Mouse (Mus musculus): Measurements from ENCODE around the gene Cd7. TPM values are rescaled to one million over a fixed set of nuclear protein-coding genes. Genes with fewer than 3 reads are reported as not detected.
"Not testable (repeated sequence)": the region's sequence is repeated elsewhere in the genome, so short reads cannot be mapped to it uniquely, and the experiment has no call there.

The Cd7 gene
- polyA plus RNA-seq, 1 experiment = 3.6 TPM

DNA sequence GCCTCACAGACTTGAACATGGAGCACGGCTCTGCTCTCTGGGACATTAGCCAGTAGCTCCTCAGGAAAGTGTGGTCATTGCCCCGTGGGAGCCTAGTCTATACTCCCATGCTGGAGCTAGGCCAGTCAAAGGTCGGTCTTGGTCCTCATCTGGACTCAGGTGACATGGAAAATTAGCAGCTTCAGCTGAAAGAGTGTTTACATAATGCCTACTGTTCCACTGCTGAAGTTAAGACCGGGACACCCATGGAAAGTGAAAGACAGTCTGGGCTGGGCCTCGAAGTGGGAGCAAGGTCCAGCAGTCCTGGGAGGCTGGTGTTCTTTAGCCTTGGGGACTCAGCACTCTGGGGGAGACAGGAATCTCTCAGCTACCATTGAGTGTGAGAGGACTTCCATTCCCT, 18.9 kb upstream of the Cd7 start:
- no peak for TF ChIP-seq POLR2A (IDR thresholded peaks at IDR 0.05; ENCODE audit: borderline replicate concordance, control insufficient read depth, low read depth, low read length)
- no peak overlapping the region for H3K27ac ChIP-seq (ENCODE audit: control insufficient read depth, insufficient read depth, low read depth, low read length, poor library complexity)
- H3K4me3 ChIP-seq (replicated peaks; ENCODE audit: control insufficient read depth, low read depth, low read length) = no peak overlapping the region
- H3K4me1 ChIP-seq (ENCODE audit: control insufficient read depth, insufficient read depth, low read length) = peaks cover 2% of the 10 kb centered on the region; the same call in 1 of the 2 replicates
- WGBS = 73% methylated on average over 5 of the region's 5 CpGs

DNA sequence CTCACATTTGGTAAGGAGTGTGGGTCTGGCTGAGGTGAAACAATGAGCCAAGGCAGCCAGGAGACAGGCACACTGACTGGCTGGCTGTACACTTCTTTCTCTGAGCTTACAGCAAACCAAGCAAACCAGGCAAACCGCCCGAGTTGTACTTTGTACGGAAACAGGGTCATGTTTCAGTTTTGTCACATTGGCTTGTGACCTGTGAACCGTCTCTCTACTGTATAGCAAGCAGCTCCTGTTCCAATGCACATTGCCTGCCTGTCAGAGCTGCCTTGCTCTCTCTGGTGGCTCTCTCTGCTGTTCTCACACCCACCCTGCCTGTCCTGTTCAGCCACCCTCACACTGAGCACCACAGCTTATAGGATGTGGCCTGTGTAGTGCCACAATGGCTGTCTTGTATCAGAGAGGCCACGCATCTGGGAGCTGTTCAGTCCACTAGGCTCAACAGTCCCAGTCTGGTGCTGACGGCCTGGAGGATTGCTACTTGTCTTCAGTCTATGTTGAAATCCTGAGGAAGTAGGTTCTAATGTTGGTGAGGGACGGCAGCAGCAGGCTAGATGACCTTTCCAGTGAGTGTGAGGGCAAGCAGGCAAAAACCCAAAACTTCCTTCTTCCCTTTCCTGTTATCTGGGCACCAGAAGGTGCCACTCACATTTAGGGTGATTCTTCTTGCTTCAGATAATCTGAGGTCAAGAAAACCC, 17.5 kb upstream of the Cd7 start:
- peaks cover 2% of the 10 kb centered on the region; the same call in 1 of the 2 replicates for H3K4me1 ChIP-seq (ENCODE audit: control insufficient read depth, insufficient read depth, low read length)
- H3K27ac ChIP-seq (ENCODE audit: control insufficient read depth, insufficient read depth, low read depth, low read length, poor library complexity) = no peak overlapping the region
- H3K4me3 ChIP-seq (replicated peaks; ENCODE audit: control insufficient read depth, low read depth, low read length) = no peak overlapping the region
- TF ChIP-seq POLR2A (IDR thresholded peaks at IDR 0.05; ENCODE audit: borderline replicate concordance, control insufficient read depth, low read depth, low read length) = no peak
- no peak for TF ChIP-seq CTCF (IDR thresholded peaks at IDR 0.05; ENCODE audit: control insufficient read depth, insufficient read depth, low read length)
- 55% methylated on average over 7 of the region's 7 CpGs for WGBS

DNA sequence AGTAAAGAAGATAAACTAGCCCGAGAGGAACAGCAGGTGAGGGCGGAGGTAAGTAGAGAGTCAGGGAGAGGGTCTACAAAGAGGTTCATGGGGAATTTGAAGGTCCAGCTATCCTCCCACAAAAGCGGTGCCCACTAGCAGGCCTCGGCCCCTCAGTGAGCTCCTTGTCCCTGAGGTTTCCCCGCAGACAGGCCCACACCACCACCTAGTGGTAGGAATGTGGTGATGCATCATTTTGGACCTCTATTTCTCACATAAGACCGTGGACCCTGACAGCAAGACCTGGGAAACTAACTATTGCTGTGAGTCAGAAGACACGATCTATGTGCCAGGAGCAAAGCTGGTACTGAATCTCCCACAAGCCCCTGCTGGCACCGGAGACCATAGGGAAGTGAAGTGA, 14.3 kb upstream of the Cd7 start:
- no peak overlapping the region for H3K4me3 ChIP-seq (replicated peaks; ENCODE audit: control insufficient read depth, low read depth, low read length)
- 20% methylated on average over 8 of the region's 8 CpGs for WGBS
- TF ChIP-seq POLR2A (IDR thresholded peaks at IDR 0.05; ENCODE audit: borderline replicate concordance, control insufficient read depth, low read depth, low read length) (no peak), CTCF (IDR thresholded peaks at IDR 0.05; ENCODE audit: control insufficient read depth, insufficient read depth, low read length) (peak; percentile 95)

DNA sequence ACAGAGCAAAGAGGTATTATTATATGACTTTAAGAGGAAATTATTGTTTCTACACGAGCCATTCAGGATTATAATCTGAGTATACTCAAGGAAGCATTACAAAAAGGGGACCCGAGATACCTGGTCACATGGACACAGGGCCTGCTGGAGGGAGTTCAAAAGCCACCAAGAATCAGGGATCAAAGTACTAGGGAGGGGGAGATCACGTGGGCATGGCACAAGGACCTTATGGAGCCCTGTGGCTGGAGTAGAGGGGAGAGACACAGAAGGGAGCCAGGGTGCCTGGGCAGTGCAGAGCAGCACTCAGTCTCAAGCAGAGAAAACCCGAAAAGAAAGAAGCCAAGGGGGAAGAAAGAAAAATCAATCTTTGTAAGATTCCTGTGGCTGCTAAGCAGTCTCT, 13.2 kb upstream of the Cd7 start:
- 71% methylated on average over 4 of the region's 4 CpGs for WGBS

More for the DNA sequence above, 14.3 kb upstream of the Cd7 start:
- H3K4me1 ChIP-seq (ENCODE audit: control insufficient read depth, insufficient read depth, low read length) = peaks cover 2% of the 10 kb centered on the region; the same call in 1 of the 2 replicates
- no peak overlapping the region for H3K27ac ChIP-seq (ENCODE audit: control insufficient read depth, insufficient read depth, low read depth, low read length, poor library complexity)

DNA sequence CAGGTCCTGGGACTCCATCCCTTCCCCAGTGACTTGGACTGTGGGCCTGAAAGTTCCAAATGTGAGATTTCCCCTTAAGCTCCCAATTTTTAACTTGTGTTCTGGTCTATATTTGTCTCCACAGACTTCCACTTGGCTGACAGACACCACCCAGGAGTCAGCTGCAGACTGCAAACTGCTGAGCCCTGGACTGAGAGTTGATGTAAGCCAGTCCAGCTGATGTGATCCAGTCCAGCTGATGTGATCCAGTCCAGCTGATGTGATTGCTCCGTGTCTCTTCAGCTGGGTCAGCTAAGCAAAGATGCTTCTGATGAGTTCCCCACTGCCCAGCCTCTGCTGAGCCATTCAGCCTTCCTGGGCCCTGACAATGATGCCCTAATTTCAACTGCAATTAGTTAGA, 12.6 kb upstream of the Cd7 start:
- no peak overlapping the region for H3K27ac ChIP-seq (ENCODE audit: control insufficient read depth, insufficient read depth, low read depth, low read length, poor library complexity)
- 79% methylated on average over 1 of the region's 1 CpGs for WGBS
- peaks cover 2% of the 10 kb centered on the region; the same call in 1 of the 2 replicates for H3K4me1 ChIP-seq (ENCODE audit: control insufficient read depth, insufficient read depth, low read length)
- TF ChIP-seq CTCF (IDR thresholded peaks at IDR 0.05; ENCODE audit: control insufficient read depth, insufficient read depth, low read length) (no peak), POLR2A (IDR thresholded peaks at IDR 0.05; ENCODE audit: borderline replicate concordance, control insufficient read depth, low read depth, low read length) (no peak)
- no peak overlapping the region for H3K4me3 ChIP-seq (replicated peaks; ENCODE audit: control insufficient read depth, low read depth, low read length)

More for the DNA sequence above, 13.2 kb upstream of the Cd7 start:
- Histone ChIP-seq H3K4me3 (replicated peaks; ENCODE audit: control insufficient read depth, low read depth, low read length) (no peak overlapping the region), H3K27ac (ENCODE audit: control insufficient read depth, insufficient read depth, low read depth, low read length, poor library complexity) (no peak overlapping the region), H3K4me1 (ENCODE audit: control insufficient read depth, insufficient read depth, low read length) (peaks cover 2% of the 10 kb centered on the region; the same call in 1 of the 2 replicates)
- TF ChIP-seq CTCF (IDR thresholded peaks at IDR 0.05; ENCODE audit: control insufficient read depth, insufficient read depth, low read length) (no peak), POLR2A (IDR thresholded peaks at IDR 0.05; ENCODE audit: borderline replicate concordance, control insufficient read depth, low read depth, low read length) (no peak)

DNA sequence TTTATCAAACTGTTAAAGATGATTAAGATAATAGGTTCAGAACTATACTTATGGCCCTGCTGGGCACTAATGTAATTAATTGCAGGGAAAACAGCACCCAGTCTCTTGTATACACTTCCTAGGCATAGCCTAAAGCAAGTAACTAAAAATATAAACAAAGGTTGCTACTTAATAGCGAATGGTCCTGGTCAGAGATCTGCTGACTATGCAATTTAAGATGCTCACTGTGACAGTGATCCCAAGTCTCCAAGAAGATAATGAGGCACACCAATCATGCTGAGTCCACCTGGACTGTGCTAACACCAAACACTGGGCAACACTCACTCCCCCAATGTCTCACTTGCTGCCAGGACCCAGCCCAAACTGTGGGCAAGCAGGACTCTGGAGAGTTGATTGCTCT, 10.6 kb upstream of the Cd7 start:
- Histone ChIP-seq H3K4me1 (ENCODE audit: control insufficient read depth, insufficient read depth, low read length) (no peaks in the 10 kb centered on the region), H3K4me3 (replicated peaks; ENCODE audit: control insufficient read depth, low read depth, low read length) (no peak overlapping the region), H3K27ac (ENCODE audit: control insufficient read depth, insufficient read depth, low read depth, low read length, poor library complexity) (no peak overlapping the region)
- 89% methylated on average over 1 of the region's 1 CpGs for WGBS
- TF ChIP-seq CTCF (IDR thresholded peaks at IDR 0.05; ENCODE audit: control insufficient read depth, insufficient read depth, low read length) (no peak), POLR2A (IDR thresholded peaks at IDR 0.05; ENCODE audit: borderline replicate concordance, control insufficient read depth, low read depth, low read length) (no peak)

DNA sequence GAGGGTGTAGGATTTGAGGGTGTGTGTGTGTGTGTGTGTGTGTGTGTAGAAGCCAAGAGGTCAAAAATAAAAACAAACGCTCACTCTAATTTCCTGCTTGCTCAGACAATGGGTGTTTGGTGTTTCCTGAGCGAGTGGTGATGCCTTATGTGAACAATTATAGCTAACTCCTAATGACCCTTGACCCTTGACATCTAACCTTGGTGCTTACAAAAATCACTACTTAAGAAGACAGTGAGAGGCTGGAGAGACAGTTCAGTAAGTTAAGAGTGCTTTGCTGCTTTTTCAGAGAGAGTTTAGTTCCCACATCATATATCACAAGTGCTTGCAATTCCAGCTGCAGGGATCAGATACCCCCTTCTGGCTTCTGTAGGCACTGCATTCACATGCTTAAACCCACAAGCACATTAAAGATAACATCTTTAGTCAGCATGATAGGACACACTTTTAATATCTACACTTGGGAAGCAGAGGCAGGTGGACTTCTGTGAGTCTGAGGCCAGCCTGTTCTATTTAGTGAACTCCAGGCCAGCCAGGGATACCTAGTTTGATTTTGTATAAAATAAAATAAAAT, 8.7 kb upstream of the Cd7 start:
- H3K4me3 ChIP-seq (replicated peaks; ENCODE audit: control insufficient read depth, low read depth, low read length) = no peak overlapping the region
- H3K27ac ChIP-seq (ENCODE audit: control insufficient read depth, insufficient read depth, low read depth, low read length, poor library complexity) = no peak overlapping the region
- WGBS = 70% methylated on average over 2 of the region's 2 CpGs
- no peaks in the 10 kb centered on the region for H3K4me1 ChIP-seq (ENCODE audit: control insufficient read depth, insufficient read depth, low read length)
- TF ChIP-seq CTCF (IDR thresholded peaks at IDR 0.05; ENCODE audit: control insufficient read depth, insufficient read depth, low read length) (no peak), POLR2A (IDR thresholded peaks at IDR 0.05; ENCODE audit: borderline replicate concordance, control insufficient read depth, low read depth, low read length) (no peak)

DNA sequence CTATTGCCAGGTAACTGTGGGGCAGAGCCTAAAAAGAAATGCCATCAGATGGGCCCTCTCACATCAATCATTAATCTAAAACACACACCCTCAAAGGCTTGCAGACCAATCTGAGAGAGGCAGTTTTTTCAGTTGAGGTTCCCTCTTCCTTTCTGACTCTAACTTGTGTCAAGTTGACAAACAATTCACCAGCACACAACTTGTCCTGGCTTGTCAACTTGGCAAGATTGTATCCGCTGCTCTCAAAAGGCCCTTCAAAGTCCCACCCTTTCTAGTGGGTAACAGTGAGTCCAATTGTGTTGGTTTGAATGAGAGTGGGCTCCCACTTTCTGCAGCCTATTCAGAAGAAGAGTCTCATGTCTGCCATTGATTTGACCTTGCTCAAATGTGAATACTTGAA, 6.1 kb upstream of the Cd7 start:
- no peak overlapping the region for H3K4me3 ChIP-seq (replicated peaks; ENCODE audit: control insufficient read depth, low read depth, low read length)
- TF ChIP-seq CTCF (IDR thresholded peaks at IDR 0.05; ENCODE audit: control insufficient read depth, insufficient read depth, low read length) (no peak), POLR2A (IDR thresholded peaks at IDR 0.05; ENCODE audit: borderline replicate concordance, control insufficient read depth, low read depth, low read length) (no peak)
- no peak overlapping the region for H3K27ac ChIP-seq (ENCODE audit: control insufficient read depth, insufficient read depth, low read depth, low read length, poor library complexity)
- no peaks in the 10 kb centered on the region for H3K4me1 ChIP-seq (ENCODE audit: control insufficient read depth, insufficient read depth, low read length)
- WGBS = 59% methylated on average over 1 of the region's 1 CpGs

DNA sequence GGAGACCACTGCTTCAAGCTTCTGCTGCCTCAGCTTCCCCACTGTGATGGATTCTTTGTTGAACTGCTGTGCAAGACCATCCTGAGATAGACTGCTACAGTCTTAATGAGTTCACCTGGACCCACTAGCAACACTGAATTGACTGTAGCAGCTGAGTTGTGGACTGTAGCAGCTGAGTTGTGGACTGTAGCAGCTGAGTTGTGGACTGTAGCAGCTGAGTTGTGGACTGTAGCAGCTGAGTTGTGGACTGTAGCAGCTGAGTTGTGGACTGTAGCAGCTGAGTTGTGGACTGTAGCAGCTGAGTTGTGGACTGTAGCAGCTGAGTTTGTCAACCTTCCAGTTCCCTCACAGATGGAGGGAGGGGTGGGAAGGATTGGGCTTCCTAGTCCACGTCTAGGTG, 3.8 kb upstream of the Cd7 start:
- whole genome bisulfite sequencing = 34% methylated on average over 1 of the region's 1 CpGs
- not testable (repeated sequence) for H3K27ac ChIP-seq (ENCODE audit: control insufficient read depth, insufficient read depth, low read depth, low read length, poor library complexity); H3K4me1 ChIP-seq (ENCODE audit: control insufficient read depth, insufficient read depth, low read length); H3K4me3 ChIP-seq (replicated peaks; ENCODE audit: control insufficient read depth, low read depth, low read length)

Data from bone marrow, adult 2 months (tissue).